Mouse (Mus musculus) adipocyte (in vitro differentiated cells): ENCODE data around the gene Ift52.

Experiments used
- DNase-seq: peaks from one replicate; pipeline ENCODE4 v3.0.0-alpha.2; 2016; ENCODE audit warnings: low spot score

Ift52 gene

DNA sequence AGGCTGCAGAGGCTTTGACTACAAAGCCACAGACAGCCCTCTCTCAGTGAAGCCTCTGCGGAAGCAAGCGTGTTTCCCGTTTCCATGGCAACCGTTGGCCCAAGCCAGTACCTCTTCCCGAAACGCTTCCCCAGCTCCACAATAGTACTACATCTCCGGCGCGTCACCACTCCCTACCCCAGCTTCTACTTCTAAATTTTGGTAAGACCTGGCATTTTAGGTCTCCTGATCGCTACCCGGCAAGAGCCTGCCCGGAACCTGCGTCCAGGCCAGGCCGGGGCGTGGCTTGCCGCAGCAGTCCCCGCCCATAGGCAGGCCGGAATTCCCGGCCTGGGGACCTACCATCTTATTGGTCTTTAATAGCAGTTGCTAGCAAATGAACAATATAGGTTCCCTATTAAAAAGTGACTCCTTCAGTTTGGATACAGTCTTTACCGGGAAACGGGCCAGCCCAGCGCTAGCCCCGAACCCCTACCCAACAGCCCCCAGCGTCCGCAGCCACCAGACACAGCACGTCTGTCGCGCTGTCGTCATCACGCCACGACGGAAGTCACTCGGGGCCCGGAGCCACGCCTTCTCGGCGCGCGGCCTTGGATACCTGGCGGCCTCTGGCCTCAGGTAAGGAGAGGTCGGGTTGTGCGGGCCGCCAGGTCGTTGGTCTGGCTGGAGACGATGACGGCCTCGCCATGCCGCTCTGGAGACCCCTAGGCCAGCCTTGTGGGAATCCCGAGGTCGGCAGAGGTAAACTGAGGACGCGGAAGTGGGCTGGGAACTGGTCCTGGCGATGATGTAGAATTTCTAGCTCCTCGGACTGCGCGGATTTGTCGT is at the start of gene Ift52:
TSS of gene Ift52 (plus strand) at position 439 of the 828 bp plus-strand sequence.
- peak; percentile 92 for DNase-seq

GRCm38 (mm10) chr2:162968357-162968756 is 48.8 kb upstream of the Ift52 start:
- peak; percentile 64 for DNase-seq

DNA sequence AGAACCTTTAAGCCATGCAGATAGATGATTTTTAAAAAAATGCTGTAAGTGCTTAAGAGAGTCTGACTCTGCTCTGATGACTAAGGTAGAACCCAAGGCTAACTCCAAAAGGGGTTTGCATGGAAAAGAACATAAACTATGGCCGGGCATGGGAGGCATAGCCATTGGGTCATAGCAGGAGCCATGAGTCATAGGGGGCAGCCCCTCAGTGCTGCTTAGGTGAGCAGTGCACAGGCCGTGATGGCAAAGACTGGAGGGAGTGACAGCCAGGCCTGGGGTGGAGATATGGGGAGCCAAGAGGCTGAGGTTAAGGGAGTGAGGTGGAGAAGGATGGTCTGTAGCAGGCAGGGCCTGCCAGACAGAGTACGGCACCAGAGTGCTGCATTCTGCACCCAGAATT is 48.1 kb upstream of the Ift52 start:
- no peak for DNase-seq

GRCm38 (mm10) chr2:162970896-162971295 is 46.3 kb upstream of the Ift52 start:
- no peak for DNase-seq

GRCm38 (mm10) chr2:162972752-162973151 is 44.4 kb upstream of the Ift52 start:
- peak; percentile 72 for DNase-seq

GRCm38 (mm10) chr2:162973206-162973605 is 43.9 kb upstream of the Ift52 start:
- DNase-seq, result no peak

GRCm38 (mm10) chr2:162973637-162974036 is 43.5 kb upstream of the Ift52 start:
- DNase-seq, result peak; percentile 74

GRCm38 (mm10) chr2:162975157-162975775 is 41.9 kb upstream of the Ift52 start:
- DNase-seq, result peak; percentile 69

GRCm38 (mm10) chr2:162976001-162976400 is 41.2 kb upstream of the Ift52 start:
- peak; percentile 73 for DNase-seq

DNA sequence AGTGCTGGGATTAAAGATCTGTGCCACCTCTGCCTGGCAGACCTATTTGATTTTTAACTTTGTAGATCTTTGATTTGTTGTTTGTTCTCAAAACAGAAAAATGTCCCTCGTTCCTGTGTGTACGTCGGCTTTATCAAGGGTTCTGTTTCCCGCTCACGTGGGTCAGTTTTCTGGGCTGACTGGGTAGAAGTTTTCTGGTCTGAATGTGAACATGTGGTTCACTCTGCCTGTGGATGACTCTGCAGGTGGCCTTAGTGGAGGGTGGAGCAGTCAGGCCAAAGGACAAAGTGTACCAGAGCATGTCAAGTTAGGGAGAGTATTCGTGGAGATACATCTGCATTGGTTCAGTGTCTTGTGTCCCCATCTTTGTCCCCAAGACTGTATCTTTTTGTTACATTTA is 32.8 kb upstream of the Ift52 start:
- DNase-seq, result no peak

GRCm38 (mm10) chr2:162985923-162986322 is 31.2 kb upstream of the Ift52 start:
- DNase-seq, result peak; percentile 83

DNA sequence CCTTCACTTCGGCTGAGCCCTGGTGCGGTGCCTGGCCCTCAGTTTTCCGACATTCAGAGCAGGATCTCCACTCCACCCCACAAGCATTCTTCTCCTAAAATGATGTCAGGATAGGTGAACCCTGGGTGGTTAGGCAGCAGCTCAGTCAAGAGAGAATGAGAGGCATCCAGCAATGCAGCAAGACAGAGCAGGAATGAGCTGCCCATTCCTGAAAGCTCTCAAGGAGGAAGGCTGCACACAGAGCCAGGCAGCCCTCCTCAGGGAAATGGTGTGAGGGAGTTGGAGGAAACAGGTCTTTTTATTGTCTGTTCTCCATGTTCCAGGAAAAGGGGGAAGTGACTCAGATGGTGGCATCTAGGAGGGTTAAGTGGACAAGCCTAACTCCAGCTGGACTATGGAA is 30.4 kb upstream of the Ift52 start:
- DNase-seq, result no peak

GRCm38 (mm10) chr2:162987218-162987617 is 29.9 kb upstream of the Ift52 start, which contains the start of gene Sgk2:
Gene Sgk2 (plus strand): TSS chr2:162987330.
- no peak for DNase-seq

DNA sequence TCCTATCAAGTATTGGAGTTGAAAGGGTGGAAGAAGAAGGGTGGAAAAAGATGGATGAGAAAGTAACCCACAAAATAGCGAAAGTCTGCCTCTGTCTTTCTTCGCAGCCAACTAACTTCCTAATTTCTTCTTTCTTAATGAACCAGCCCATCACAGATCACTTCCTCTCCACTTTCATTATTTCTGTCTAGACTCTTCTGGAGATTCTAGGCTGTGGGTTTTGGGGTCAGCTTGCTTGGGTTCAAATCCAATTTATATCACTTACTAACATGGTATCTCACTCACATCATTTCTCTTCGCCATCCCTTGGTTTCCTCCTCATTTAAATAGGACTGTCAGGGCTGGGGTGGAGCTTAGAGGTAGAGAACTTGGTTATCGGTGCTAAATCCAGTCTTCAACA is 28.9 kb upstream of the Ift52 start:
- DNase-seq, result no peak

DNA sequence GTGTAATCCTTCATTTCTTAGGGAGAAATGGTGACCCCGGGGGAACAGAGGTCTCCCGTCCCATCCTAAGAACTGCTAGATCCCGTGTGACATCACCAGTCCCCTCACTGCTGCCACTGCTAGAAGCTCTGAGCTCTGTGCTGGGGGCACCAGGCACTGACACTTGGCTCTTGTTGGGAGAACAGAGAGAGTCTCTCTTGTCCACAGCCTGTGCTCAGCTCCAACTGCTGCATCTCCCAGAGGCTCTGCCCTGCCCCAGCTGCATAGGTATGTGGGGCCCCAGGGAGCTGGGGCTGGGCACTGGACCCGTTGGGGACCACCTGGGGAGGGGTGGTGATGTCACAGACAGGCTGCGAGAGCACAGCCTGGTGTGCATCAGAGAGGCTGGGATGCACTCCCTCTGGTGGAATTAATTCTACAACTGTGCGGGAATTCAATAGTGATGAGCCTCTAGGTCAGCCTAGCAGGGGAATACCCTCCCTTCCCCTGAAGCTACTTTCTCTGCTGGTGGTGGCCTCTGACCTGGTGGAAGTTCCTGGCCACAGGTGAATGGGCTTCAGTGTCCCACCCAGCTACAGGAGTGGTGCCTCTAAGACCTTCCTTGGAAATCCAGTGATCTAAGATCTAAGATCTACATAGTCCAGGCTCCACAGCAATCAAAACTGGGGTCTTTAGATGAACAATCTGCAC is 25.6 kb upstream of the Ift52 start:
- DNase-seq, result no peak

DNA sequence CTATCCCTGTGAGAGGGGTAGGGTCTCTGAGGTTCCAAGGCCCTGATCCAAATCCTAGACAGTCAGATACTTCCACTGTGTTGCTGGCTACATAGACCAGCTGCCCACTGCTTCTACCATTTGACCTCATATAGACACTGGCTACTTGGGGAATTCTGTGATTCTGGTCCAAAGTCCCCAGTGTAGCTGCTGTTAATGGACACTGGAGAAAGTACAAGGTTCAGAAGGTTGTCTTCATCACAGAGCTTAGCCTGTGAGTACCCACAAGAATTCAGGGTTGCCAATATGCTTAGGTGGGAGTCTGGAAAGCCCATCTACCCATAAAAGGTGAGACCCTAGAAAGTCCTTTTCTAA is 25.1 kb upstream of the Ift52 start:
- DNase-seq, result no peak

DNA sequence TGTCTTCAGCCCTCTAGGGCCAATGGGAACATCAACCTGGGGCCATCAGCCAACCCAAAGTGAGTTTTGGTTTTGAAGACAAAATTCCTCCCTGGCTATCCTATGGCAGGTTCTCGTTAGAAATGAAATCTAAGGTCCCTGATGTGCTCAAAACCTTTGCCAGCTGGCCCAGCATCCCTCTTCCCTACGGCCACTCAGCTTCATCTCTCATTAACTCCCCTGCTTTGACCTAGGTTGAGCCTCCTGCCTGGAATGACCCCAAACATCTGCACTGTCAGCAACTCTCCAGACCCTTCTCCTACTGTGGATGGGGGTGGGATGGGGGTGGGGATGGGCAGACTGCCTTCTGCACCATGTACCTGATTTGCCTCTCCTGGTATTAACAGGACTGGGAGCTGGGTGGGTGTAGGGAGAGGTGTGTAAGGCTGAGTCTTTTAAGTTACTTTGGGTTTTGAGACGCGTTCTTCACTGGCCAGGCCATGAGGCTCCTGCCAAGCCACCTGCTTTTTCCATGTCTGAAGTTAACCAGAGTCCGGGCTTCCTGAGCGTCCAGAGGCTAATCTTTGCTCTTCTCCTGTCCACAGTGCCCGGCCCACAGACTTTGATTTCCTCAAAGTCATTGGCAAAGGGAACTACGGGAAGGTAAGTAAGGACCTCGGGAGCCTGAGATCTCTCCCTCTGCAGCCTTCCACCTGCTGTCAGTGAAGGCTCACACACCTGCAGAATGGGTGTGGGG is 23.1 kb upstream of the Ift52 start:
- no peak for DNase-seq

DNA sequence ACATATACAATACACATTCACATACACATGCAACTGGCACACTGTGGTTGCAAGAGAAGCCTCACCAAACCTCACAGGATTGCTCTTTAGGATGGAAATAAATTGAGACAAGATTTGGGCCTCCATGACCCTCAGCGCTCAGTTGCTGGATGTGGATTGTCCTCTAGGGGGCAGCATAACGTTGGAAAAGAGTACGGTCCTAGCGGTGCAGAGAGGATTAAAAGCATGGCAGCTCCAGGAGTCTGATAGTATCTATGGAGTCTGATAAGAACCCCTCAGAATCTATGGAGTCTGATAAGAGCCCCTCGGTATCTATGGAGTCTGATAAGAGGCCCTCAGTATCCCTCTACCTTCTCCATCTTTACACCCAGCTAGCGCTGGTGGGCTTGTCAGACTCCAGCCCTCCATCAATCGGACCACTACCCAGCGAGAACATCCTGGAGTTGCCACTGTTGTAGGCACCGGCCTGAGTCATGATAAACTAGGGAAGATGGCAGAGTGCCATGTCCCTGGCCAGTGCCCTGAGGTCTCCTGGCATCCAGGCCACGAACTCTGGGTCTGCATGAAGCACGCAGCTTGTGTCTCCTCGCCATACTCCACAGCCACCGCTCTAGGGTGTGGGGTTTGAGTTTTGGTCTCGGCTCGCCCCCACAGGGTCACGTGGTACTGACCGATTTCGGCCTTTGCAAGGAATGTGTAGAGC is 18.5 kb upstream of the Ift52 start:
- DNase-seq, result peak; percentile 56

GRCm38 (mm10) chr2:162999744-163000143 is 17.4 kb upstream of the Ift52 start:
- DNase-seq, result no peak

DNA sequence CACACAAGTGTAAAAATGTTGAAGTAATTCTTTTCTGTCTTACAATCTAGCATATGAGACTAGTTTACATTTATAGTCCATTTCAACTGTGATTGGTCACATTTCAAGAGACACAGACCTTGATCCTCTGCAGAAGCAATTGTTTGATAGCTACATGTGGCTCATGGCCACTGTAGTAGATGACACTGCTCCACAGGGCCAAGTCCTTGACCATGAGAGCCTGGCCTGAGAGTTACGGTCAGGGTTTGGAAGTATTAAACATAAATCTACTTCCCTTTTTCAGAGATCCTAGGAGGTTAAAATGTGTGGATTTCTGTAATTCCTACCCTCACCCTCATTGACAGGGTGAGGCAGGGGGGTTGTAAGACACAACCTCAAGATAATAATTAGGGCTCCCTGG is 16.1 kb upstream of the Ift52 start:
- no peak for DNase-seq

GRCm38 (mm10) chr2:163007299-163007698 is 9.9 kb upstream of the Ift52 start:
- no peak for DNase-seq

GRCm38 (mm10) chr2:163031289-163031688 is 14.1 kb downstream of the Ift52 start:
- no peak for DNase-seq
